Mouse (Mus musculus) liver, adult 2 months (tissue): ENCODE measurements around the gene Mad2l2.

Source experiments
- CTCF ChIP-seq: fragments of 200-500 bp; IDR thresholded peaks from 2 replicates; pipeline ENCODE4 v1.5.1; 2011; ENCODE audit warnings: low read depth, low read length, control low read depth
- POLR2A ChIP-seq: fragments of 200-500 bp; IDR thresholded peaks from 2 replicates; pipeline ENCODE4 v1.6.1; 2011; ENCODE audit warnings: low read length, control low read depth; ENCODE audit not compliant: insufficient read depth; ENCODE audit errors: extremely low read depth

DNA sequence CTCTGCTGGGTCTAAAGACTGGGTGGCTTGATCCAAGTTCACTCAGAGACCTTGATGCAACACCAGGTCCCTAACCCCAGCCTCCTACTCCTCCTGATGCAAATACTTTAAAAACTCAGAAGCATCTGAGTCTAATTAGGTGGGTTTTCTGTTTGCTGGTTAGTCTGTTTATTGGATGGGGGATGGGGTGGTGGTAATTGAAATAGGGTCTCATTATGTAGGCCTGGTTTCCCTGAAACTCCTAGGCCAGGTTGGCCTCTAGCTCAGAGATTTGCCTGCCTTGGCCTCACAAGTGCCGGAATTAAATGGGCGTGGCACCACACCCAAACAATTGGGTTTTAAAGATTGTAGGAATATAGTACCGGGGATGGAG, 7.5 kb upstream of the Mad2l2 start:
- TF ChIP-seq CTCF = no peak
- no peak for TF ChIP-seq POLR2A
